Mouse (Mus musculus): ENCODE data around the gene Pgpep1. TPM values are rescaled to one million over a fixed set of nuclear protein-coding genes. Genes with fewer than 3 reads are reported as not detected.

Pgpep1 gene
- total and polyA plus RNA-seq, 2 experiments, result 42.6 to 91.3 TPM

DNA sequence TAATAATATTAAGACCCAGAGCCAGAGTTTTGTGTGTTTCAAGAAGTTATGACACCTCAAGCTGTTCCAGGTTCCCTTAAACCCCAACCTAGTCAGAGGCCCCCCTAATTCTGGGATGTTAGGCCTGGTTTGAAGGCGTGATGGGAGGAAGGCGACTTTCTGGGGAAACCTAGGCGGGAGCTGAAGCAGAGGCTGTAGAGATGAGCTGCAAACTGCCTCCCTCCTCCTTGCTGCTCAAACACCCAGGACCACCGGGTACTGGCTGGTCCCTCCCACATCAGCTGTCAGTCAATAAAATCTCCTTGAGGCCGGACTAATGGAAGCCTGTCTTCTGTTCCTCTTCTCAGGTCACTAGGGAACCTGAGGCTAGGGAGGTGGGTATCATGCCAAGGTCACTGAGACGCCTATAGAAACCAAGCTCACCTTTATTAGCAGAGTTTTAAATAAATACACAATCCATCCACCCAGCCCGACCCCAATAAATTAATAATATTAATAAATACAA, 31.1 kb downstream of the Pgpep1 start:
- Histone ChIP-seq H3K79me2 (ENCODE audit: control insufficient read depth, insufficient read depth, low read length) (no peaks in the 10 kb centered on the region), H3K36me3 (ENCODE audit: control insufficient read depth, insufficient read depth, low read length) (no peaks in the 10 kb centered on the region), H3K9ac (ENCODE audit: low read depth, low read length) (no peak overlapping the region), H3K27me3 (ENCODE audit: control insufficient read depth, insufficient read depth, low read length) (no peaks in the 10 kb centered on the region), H3K4me3 (ENCODE audit: insufficient read depth, low read depth, low read length) (no peak overlapping the region), H3K4me1 (ENCODE audit: control insufficient read depth, insufficient read depth, low read length) (peaks cover 18% of the 10 kb centered on the region), H3K27ac (replicated peaks; ENCODE audit: insufficient read depth, low read depth, low read length) (no peak overlapping the region)
- WGBS, result 70% methylated on average over 7 of the region's 7 CpGs
- TF ChIP-seq POLR2A (IDR thresholded peaks at IDR 0.05; ENCODE audit: extremely low read depth, insufficient read depth, low read length), result no peak
- no peak for DNase-seq (ENCODE audit: extremely low read depth, low read depth, low spot score)

DNA sequence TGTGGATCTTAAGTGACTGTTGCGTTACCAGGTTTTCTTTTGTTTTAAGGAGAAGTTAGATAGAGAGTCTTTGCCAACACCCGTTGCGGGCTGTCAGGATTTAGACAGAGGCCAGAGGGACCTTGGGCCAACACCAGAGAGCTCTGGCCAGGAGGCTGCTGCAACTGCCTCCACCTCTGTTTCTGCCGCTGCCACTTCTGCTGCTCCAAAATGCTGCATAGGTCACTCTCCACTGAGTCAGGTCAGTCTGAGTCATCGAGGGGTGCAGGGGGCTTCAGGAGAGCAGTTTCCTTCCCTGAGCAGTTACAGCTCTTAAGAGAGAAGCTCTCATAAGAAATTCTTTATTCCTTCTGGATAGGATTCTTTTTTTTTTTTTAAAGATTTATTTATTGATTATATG, 33.1 kb downstream of the Pgpep1 start:
- no peak overlapping the region for H3K9ac ChIP-seq (ENCODE audit: low read depth, low read length)
- H3K27ac ChIP-seq (replicated peaks; ENCODE audit: insufficient read depth, low read depth, low read length), result no peak overlapping the region
- H3K27me3 ChIP-seq (ENCODE audit: control insufficient read depth, insufficient read depth, low read length), result no peaks in the 10 kb centered on the region
- no peaks in the 10 kb centered on the region for H3K79me2 ChIP-seq (ENCODE audit: control insufficient read depth, insufficient read depth, low read length)
- DNase-seq (ENCODE audit: extremely low read depth, low read depth, low spot score), result no peak
- no peaks in the 10 kb centered on the region for H3K36me3 ChIP-seq (ENCODE audit: control insufficient read depth, insufficient read depth, low read length)
- peaks cover 4% of the 10 kb centered on the region for H3K4me1 ChIP-seq (ENCODE audit: control insufficient read depth, insufficient read depth, low read length)
- no peak overlapping the region for H3K4me3 ChIP-seq (ENCODE audit: insufficient read depth, low read depth, low read length)
- no peak for TF ChIP-seq POLR2A (IDR thresholded peaks at IDR 0.05; ENCODE audit: extremely low read depth, insufficient read depth, low read length)
- TF ChIP-seq CTCF (IDR thresholded peaks at IDR 0.05; ENCODE audit: low read depth, low read length), result no peak
- WGBS, result 82% methylated on average over 5 of the region's 5 CpGs

DNA sequence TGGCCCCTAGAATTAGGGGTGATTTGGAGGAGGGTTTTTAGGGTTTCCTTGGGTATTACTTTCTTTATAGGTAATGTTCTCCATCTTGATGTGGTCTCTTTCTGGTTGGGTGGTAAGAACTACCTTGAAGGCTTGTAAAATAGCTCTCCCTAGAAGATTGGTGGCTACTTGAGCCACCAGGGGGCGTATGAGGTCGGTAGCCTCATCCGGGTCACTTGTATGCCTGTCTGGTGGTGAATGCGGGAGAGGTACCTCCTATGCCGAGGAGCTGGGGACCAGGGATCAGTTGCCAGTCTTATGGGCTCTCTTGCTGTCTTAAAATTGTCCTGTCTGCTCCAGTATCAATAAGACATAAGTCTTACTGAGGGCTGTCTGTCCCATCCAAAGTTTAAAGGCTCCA, 35.1 kb downstream of the Pgpep1 start:
- no peak overlapping the region for H3K27ac ChIP-seq (replicated peaks; ENCODE audit: insufficient read depth, low read depth, low read length)
- no peaks in the 10 kb centered on the region for H3K79me2 ChIP-seq (ENCODE audit: control insufficient read depth, insufficient read depth, low read length)
- DNase-seq (ENCODE audit: extremely low read depth, low read depth, low spot score), result no peak
- H3K36me3 ChIP-seq (ENCODE audit: control insufficient read depth, insufficient read depth, low read length), result no peaks in the 10 kb centered on the region
- no peak overlapping the region for H3K4me3 ChIP-seq (ENCODE audit: insufficient read depth, low read depth, low read length)
- H3K9ac ChIP-seq (ENCODE audit: low read depth, low read length), result no peak overlapping the region
- no peaks in the 10 kb centered on the region for H3K27me3 ChIP-seq (ENCODE audit: control insufficient read depth, insufficient read depth, low read length)
- H3K4me1 ChIP-seq (ENCODE audit: control insufficient read depth, insufficient read depth, low read length), result no peaks in the 10 kb centered on the region; the same call in 1 of the 2 replicates
- TF ChIP-seq POLR2A (IDR thresholded peaks at IDR 0.05; ENCODE audit: extremely low read depth, insufficient read depth, low read length) (no peak), CTCF (IDR thresholded peaks at IDR 0.05; ENCODE audit: low read depth, low read length) (peak; percentile 83)
- WGBS, result 3% methylated on average over 5 of the region's 5 CpGs

DNA sequence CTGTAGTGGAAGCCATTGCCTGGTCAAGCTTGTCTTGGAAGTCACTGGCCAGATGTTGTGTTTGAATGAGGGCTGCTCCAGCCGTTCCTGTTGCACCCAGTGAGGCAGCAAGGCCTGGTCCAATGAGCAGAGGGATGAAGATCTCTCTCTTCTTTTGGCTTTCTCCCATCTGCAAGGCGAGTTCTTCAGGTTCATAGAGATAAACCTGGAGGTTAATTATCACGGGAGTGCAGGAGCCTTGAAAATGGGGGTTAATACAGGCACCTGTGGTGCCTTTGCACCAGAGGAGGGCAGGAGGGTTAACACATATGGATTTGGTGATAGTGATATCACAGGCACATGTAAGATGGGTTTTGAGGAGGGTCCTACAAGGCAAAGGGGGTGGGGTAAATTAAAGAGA, 38.0 kb downstream of the Pgpep1 start:
- Histone ChIP-seq H3K36me3 (ENCODE audit: control insufficient read depth, insufficient read depth, low read length) (no peaks in the 10 kb centered on the region), H3K27ac (replicated peaks; ENCODE audit: insufficient read depth, low read depth, low read length) (no peak overlapping the region), H3K9ac (ENCODE audit: low read depth, low read length) (no peak overlapping the region), H3K4me3 (ENCODE audit: insufficient read depth, low read depth, low read length) (no peak overlapping the region), H3K27me3 (ENCODE audit: control insufficient read depth, insufficient read depth, low read length) (no peaks in the 10 kb centered on the region), H3K79me2 (ENCODE audit: control insufficient read depth, insufficient read depth, low read length) (no peaks in the 10 kb centered on the region), H3K4me1 (ENCODE audit: control insufficient read depth, insufficient read depth, low read length) (no peaks in the 10 kb centered on the region)
- WGBS, result 65% methylated on average over 3 of the region's 3 CpGs
- no peak for TF ChIP-seq POLR2A (IDR thresholded peaks at IDR 0.05; ENCODE audit: extremely low read depth, insufficient read depth, low read length)
- no peak for TF ChIP-seq CTCF (IDR thresholded peaks at IDR 0.05; ENCODE audit: low read depth, low read length)
- DNase-seq (ENCODE audit: extremely low read depth, low read depth, low spot score), result no peak

DNA sequence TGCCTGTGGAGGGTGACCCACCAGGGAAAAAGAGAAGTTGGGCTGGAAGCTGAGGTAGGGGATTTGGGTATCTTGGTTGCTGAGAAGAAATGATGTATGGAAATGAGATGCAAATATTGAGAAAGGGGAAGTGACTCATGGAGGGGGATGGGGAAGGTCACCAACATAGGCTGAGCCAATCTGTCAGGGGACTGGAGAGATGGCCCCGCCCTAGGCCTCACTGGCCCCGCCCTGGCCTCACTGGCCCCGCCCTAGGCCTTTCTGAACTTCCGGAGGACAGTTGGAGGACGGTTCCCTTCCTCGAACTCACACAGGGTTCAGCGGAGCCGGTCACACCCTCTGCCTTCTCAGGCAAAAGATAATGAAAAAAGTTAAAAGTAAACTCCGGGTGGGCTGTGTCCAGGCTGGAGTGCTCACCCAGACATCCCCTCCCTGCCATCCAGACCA, 41.3 kb downstream of the Pgpep1 start:
- Histone ChIP-seq H3K79me2 (ENCODE audit: control insufficient read depth, insufficient read depth, low read length) (no peaks in the 10 kb centered on the region), H3K27ac (replicated peaks; ENCODE audit: insufficient read depth, low read depth, low read length) (no peak overlapping the region), H3K27me3 (ENCODE audit: control insufficient read depth, insufficient read depth, low read length) (no peaks in the 10 kb centered on the region), H3K9ac (ENCODE audit: low read depth, low read length) (no peak overlapping the region), H3K4me3 (ENCODE audit: insufficient read depth, low read depth, low read length) (no peak overlapping the region), H3K4me1 (ENCODE audit: control insufficient read depth, insufficient read depth, low read length) (no peaks in the 10 kb centered on the region), H3K36me3 (ENCODE audit: control insufficient read depth, insufficient read depth, low read length) (no peaks in the 10 kb centered on the region)
- DNase-seq (ENCODE audit: extremely low read depth, low read depth, low spot score), result peak; percentile 55
- WGBS, result 46% methylated on average over 9 of the region's 9 CpGs
- TF ChIP-seq CTCF (IDR thresholded peaks at IDR 0.05; ENCODE audit: low read depth, low read length) (no peak), POLR2A (IDR thresholded peaks at IDR 0.05; ENCODE audit: extremely low read depth, insufficient read depth, low read length) (no peak)

DNA sequence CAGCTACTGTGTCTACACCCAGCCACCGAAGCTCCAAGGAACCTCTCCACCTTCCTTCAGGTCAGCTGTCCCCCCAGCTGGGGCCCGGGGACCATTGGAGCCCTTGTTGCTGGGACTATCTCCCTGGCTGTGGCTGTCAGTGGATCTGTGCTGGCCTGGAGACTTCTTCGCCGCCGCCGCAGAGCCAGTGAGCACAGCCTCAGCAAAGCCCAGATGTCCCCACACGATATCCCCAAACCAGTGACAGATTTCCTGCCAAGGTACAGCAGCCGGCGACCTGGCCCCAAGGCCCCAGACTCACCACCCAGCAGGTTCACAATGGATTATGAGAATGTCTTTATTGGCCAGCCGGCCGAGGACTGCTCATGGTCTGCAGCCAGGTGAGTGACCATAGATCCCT, 42.2 kb downstream of the Pgpep1 start:
- Histone ChIP-seq H3K79me2 (ENCODE audit: control insufficient read depth, insufficient read depth, low read length) (no peaks in the 10 kb centered on the region), H3K4me1 (ENCODE audit: control insufficient read depth, insufficient read depth, low read length) (no peaks in the 10 kb centered on the region), H3K36me3 (ENCODE audit: control insufficient read depth, insufficient read depth, low read length) (no peaks in the 10 kb centered on the region), H3K9ac (ENCODE audit: low read depth, low read length) (peak overlapping the region; percentile 5; the same call in 1 of the 2 replicates), H3K4me3 (ENCODE audit: insufficient read depth, low read depth, low read length) (peak overlapping the region; percentile 48), H3K27me3 (ENCODE audit: control insufficient read depth, insufficient read depth, low read length) (no peaks in the 10 kb centered on the region), H3K27ac (replicated peaks; ENCODE audit: insufficient read depth, low read depth, low read length) (peak overlapping the region; percentile 1; the same call in 1 of the 2 replicates)
- TF ChIP-seq POLR2A (IDR thresholded peaks at IDR 0.05; ENCODE audit: extremely low read depth, insufficient read depth, low read length) (no peak), CTCF (IDR thresholded peaks at IDR 0.05; ENCODE audit: low read depth, low read length) (no peak)
- WGBS, result 89% methylated on average over 11 of the region's 11 CpGs
- DNase-seq (ENCODE audit: extremely low read depth, low read depth, low spot score), result no peak
